Mouse (Mus musculus) MN1 (cell line): Measurements from ENCODE around the gene Zdhhc14.

Experiments used
- DNase-seq: peaks from one replicate; pipeline ENCODE4 v3.0.0-alpha.2; 2016; ENCODE audit warnings: low spot score

Gene Zdhhc14

GRCm38 (mm10) chr17:5554573-5554972 is 62.2 kb downstream of the Zdhhc14 start:
- no peak for DNase-seq

DNA sequence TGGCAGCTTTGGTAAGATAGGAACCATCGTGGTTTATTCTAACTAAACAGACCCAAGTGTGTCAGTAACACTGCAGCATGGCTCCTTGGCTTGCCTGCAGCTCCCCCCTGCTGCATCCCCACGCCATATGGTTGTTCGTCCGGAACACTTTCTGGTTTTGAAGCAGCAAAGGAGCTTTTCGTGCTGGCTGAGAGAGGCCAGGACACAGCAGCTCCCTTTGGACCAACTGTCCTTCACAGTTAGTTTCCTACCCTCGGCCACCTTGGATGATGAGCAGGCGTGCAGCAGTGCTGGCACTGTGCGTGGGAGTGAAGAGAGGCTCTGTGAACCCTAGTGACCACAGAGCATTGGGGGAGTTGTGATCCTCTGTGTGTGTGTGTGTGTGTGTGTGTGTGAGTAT is 64.2 kb downstream of the Zdhhc14 start:
- no peak for DNase-seq

- DNase-seq = no peak
These were observed 67.9 kb downstream of the Zdhhc14 start for GRCm38 (mm10) chr17:5560212-5560611.

GRCm38 (mm10) chr17:5563108-5563507 is 70.8 kb downstream of the Zdhhc14 start:
- DNase-seq = no peak

DNA sequence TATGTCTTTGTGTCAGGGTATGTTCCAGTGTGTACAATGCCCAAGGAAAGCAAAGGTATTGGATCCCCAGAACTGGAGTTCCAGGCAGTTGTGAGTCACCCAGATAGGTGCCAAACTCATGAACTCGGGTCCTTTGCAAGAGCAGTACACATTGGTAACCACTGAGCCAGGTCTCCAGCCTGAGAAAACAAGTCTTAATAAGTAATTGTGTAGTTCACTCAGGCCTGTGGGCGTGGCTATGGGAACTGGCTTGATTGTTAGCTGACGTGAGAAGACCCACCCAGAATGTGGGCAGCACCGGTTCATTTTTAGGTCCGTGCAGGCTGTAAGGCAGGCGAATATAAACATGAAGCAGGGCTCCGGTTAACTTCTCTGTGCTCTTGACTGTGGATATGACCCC is 73.6 kb downstream of the Zdhhc14 start:
- DNase-seq = no peak

DNA sequence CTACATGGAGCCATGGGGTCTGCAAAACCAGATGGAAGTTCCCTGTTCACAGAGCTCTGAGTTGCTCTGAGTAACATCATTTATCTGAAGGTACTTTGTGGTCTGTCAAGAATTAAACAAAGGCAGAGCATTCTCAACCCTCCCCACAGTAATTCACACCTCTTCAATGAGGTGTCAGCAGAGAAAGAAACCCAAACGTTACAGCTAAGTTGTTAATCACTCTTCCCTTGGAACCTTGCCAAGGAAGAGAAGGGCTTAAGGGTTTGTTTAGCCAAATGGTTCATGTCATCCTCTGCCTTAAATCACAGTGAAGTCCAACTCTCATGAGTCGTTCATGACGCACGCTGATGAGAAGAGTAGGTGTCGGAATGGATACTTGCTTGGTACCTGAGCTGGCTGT is 75.6 kb downstream of the Zdhhc14 start:
- no peak for DNase-seq

GRCm38 (mm10) chr17:5569131-5570030 is 77.0 kb downstream of the Zdhhc14 start:
- DNase-seq = no peak

- no peak for DNase-seq
These were observed 79.9 kb downstream of the Zdhhc14 start for GRCm38 (mm10) chr17:5572096-5572730.

DNA sequence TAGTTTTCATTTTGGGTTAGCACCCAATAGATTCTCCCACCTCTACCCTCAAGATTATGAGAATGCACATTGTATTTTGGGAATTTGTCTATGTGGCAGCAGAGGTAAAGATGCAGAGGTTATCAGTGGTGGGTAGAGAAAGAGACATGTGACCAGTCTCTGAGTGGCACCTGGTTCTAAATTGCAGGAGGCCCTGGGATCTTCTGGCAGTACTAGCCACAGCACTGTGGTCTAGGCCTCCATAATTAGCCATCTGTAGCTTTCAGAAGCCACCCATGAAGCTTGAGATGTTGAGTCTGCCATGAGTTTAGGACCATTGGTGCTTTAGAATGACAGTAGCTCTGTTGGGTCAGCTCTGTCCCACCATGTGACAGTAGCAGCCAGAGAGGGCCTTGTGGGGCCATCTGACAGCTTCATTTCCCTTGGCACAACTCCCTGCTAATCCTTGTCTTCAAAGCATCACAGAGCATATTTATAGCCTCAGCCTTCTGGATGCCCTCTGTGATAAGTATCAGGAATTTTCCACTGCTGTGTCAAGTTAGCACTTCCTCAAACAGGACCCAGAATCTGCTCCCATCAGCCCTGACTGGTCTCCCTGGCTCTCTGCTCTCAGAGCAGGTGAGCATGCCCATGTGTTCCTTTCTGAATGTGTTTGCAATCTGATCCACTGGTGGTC is 80.5 kb downstream of the Zdhhc14 start:
- no peak for DNase-seq

GRCm38 (mm10) chr17:5574672-5575071 is 82.3 kb downstream of the Zdhhc14 start:
- no peak for DNase-seq

GRCm38 (mm10) chr17:5575518-5575917 is 83.2 kb downstream of the Zdhhc14 start:
- DNase-seq = no peak

- no peak for DNase-seq
These were observed 89.9 kb downstream of the Zdhhc14 start for GRCm38 (mm10) chr17:5582232-5582631.

- DNase-seq = no peak
These were observed 90.6 kb downstream of the Zdhhc14 start for GRCm38 (mm10) chr17:5582937-5583336.

DNA sequence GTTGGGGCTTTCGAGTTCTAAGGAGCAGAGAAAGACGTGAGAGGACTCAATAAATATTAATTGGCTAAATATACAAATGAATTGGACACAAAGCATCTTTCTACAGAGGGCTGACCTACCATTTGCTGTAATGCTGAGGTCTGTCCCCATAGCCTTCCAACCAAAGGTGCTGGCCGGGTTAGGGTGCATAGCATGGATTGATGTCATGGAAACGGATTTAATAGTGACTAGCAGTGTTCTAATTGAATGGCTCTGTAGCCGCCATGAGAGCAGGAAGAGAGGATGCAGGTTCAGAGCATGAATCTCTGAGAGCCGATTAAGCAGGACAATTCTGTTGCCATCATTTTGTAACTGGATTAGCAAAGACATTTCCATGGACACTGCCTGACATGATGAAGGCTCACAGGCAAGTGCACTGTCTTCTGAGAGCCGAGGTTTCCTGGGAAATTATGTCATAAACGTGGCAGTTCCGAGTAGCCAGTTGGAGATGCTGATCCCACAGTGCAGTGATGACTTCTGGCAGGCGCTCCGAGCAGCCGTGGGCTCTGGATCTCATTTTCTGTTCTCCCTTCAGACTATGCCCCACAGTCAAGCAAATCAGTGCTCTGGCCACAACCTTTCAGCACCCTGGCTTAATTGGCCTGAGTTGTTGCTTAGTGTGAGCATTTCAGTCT is 91.3 kb downstream of the Zdhhc14 start:
- no peak for DNase-seq

DNA sequence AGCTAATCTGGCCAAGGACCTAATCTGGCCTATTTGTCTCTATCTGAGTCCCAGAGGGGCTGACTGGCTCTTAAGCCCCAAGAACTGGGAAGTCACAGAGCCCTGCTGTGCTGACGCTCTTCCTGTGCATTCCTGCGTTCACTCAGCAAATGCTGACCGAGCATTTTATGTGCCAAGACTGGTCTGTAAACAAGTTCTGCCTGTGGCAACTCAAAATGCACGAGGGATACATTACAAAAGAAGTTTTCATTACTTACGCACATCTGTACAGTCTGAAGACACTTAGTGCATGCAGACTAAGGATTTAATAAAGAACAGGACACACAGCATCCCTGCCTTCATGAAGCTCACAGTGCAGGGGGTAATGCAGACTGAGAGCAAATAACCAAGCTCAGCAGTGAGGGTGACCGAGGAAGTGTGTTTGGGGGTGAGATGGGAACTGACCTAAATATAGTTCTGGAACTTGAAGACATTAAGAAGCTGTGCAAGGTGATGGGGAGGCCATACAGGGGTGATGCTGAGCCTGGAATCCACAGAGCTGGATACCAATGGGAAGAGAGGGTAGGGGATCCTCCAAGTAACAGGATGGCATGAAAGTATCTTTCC is 99.3 kb downstream of the Zdhhc14 start:
- DNase-seq = no peak

DNA sequence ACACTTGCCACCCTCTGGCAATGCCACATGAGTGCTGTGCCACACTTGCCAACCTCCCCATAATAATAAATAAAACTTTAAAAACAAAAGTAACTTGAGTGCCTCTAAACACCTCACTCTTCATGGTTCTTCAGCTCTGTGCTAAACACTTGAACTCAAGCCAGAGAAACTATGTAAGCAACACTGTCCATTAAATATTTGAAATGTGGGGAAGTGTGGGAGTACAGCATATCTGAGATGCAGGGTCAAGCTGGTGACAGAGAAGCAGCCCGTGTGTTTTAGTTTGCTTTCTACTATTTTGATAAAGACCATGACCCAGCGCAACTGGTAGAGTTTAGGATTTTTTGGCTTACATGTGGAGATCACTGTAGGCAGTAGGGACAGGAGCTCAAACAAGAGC is 100.7 kb downstream of the Zdhhc14 start:
- no peak for DNase-seq

- DNase-seq = no peak
These were observed 102.7 kb downstream of the Zdhhc14 start for GRCm38 (mm10) chr17:5595068-5595467.

GRCm38 (mm10) chr17:5596490-5596889 is 104.1 kb downstream of the Zdhhc14 start:
- DNase-seq = no peak

DNA sequence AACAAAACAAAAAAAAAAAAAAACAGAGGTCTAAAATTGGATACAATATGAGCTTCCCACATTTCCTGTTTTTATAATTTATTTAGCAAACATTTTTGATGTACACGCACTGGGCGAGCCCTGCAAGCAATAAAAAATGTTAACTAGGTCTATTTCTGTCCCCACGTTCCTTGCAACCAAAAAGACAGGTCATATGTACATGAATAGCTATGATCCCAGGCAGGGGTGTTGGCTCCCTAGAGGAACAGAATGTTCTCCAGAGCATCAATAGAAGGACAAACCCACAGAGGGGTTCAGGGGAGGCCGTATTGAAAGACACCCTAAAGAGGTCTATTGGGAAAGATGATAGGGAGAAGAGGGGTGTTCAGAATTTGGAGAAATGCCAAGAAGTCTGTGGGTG is 106.6 kb downstream of the Zdhhc14 start:
- no peak for DNase-seq

DNA sequence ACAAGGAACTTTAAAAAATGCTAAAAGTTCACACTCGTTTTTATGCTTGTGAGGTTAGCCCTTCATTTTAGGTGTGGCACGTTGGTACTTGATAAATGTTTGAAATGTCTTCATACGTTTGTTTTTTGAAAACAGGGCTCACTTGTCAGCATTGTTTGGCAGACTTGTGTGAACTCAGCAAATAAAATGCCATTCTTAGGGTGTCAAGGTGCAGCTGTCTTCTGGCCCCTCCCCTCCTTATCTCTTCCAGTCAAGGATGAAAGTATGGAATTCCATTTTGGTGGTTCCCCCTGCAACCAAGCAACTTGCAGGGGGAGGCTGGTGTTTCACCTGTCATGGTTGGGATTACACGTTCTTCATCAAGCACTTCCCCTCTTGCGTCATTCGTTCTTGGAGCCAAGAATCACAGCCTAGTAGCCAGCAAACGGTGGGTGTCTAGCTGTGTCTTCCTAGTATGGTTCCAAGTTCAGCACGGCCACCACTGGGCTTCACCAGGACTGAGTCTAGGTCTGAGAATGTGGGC is 108.2 kb downstream of the Zdhhc14 start:
- DNase-seq = no peak

- DNase-seq = no peak
These were observed 109.6 kb downstream of the Zdhhc14 start for GRCm38 (mm10) chr17:5601953-5602352.

GRCm38 (mm10) chr17:5606151-5606591 is 113.8 kb downstream of the Zdhhc14 start:
- no peak for DNase-seq
